Mouse (Mus musculus) limb, embryonic 15.5 days (tissue): ENCODE measurements around the gene Sprn. TPM values are rescaled to one million over a fixed set of nuclear protein-coding genes. Genes with fewer than 3 reads are reported as not detected.

Experiments used
- ATAC-seq: fragments of 200-750 bp; cut with Nextera tagmentation; 2 replicates; pipeline ENCODE4 v1.8.0; 2017; ENCODE audit warnings: low read depth, moderate TSS enrichment; ENCODE audit not compliant: insufficient number of reproducible peaks, low FRiP score, low TSS enrichment
- H3K27ac ChIP-seq: fragments of 300-500 bp; sonication (generic); 2 replicates; pipeline ENCODE4 v1.5.1; 2015; ENCODE audit warnings: moderate library complexity, mild to moderate bottlenecking, inconsistent platforms
- H3K27me3 ChIP-seq: fragments of 300-500 bp; sonication (generic); 2 replicates; pipeline ENCODE4 v1.6.1; 2015; ENCODE audit warnings: inconsistent platforms
- H3K36me3 ChIP-seq: fragments of 300-500 bp; sonication (generic); 2 replicates; pipeline ENCODE4 v1.6.1; 2015; ENCODE audit warnings: inconsistent platforms
- H3K4me1 ChIP-seq: fragments of 300-500 bp; sonication (generic); 2 replicates; pipeline ENCODE4 v1.6.1; 2015; ENCODE audit warnings: inconsistent platforms
- H3K4me2 ChIP-seq: fragments of 300-500 bp; sonication (generic); 2 replicates; pipeline ENCODE4 v1.6.1; 2015; ENCODE audit warnings: mild to moderate bottlenecking, inconsistent platforms
- H3K4me3 ChIP-seq: fragments of 300-500 bp; sonication (generic); 2 replicates; pipeline ENCODE4 v1.5.1; 2015; ENCODE audit warnings: mild to moderate bottlenecking, inconsistent platforms
- H3K9ac ChIP-seq: fragments of 300-500 bp; sonication (generic); 2 replicates; pipeline ENCODE4 v1.6.1; 2015; ENCODE audit warnings: inconsistent platforms
- H3K9me3 ChIP-seq: fragments of 300-500 bp; sonication (generic); 2 replicates; pipeline ENCODE4 v1.6.1; 2016; ENCODE audit warnings: inconsistent platforms
- WGBS: fragments of 180-500 bp; shearing (Covaris S2); methylation state at CpG from one replicate; pipeline ENCODE4 v1.1.7; 2015; 5-methylcytosine and 5-hydroxymethylcytosine counted together
- polyA plus RNA-seq: library from polyadenylated mRNA; unstranded; fragments of >200 nt; fragmentation: Nextera tagmentation; extraction: Ambion mirVana; gene quantifications from 2 replicates; pipeline ENCODE4 v1.2.1, GENCODE M21; 2015

Sprn gene
- polyA plus RNA-seq, 1 experiment from 2014 or later: 0.27 TPM

DNA sequence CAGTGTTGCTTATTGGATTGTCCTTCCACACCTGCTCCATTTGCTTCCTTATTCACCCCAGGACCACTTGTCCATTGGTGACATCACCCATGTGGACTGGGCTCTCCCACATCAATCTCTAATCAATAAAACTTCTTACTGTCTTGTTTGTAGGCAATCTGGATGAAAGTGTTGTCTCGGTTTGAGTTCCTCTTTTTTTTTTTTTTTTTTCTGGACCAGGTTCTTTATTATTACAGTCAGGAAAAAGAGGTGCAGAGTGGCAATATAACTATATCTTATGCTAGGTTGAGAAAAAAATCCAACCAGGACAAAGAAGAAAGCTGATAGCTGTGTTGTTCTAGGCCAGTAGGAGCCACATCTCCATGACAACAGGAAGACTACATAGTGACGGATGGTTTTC lies 26.0 kb upstream of the Sprn start:
- Histone ChIP-seq H3K9me3 (no peaks in the 10 kb centered on the region), H3K9ac (no peak overlapping the region), H3K36me3 (no peaks in the 10 kb centered on the region), H3K4me1 (no peaks in the 10 kb centered on the region), H3K27ac (no peak overlapping the region), H3K4me3 (no peak overlapping the region), H3K4me2 (no peak overlapping the region), H3K27me3 (no peaks in the 10 kb centered on the region)
- WGBS: 85% methylated on average over 2 of the region's 2 CpGs
- no peak for ATAC-seq

DNA sequence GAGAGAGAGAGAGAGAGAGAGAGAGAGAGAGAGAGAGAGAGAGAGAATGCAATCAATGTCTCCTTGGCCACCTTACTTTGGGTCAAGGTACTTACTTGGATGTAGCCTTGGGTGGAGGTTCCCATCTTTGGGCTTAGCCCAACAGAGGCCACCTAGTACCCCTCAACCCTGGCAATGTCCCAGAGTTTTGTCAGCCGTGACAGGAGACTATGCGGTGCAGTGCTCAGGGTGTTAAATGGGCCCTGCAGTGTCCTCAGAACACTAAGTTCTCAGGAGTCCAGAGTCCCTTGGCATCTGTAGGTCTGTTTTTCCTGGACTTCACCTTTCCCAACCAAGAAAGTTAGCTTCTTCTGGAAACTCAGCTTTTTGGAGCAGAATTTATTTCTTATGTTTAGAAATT lies 24.5 kb upstream of the Sprn start:
- Histone ChIP-seq H3K27ac (no peak overlapping the region), H3K4me1 (no peaks in the 10 kb centered on the region), H3K9me3 (no peaks in the 10 kb centered on the region), H3K9ac (no peak overlapping the region), H3K36me3 (no peaks in the 10 kb centered on the region), H3K4me2 (no peak overlapping the region), H3K4me3 (no peak overlapping the region), H3K27me3 (no peaks in the 10 kb centered on the region)
- ATAC-seq: no peak
- 83% methylated on average over 2 of the region's 2 CpGs for WGBS

DNA sequence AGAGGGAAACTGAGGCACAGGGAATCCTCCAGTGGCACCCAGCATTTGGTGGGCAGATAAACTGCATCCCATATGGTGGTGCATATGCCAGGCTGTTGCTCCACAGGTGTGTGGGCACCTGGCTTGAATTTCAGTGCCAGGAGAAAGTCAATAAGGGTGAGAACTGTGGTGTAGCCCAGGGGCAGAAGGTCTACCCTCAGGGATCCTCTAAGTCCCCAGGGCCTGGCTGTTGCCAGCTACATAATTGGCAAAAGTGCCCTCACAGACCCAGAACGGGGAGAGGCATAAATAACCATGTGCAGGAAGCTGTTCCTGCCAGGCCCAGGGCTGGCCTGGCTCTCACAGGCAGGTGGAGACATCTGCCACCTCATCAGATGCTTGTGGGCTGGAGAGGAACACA lies 18.3 kb upstream of the Sprn start, which contains the start of gene Olfr523:
TSS of gene Olfr523 (plus strand) at position 282 of the 400 bp plus-strand sequence.
- no peak for ATAC-seq
- no peak within 1 kb of the TSS for H3K9ac ChIP-seq
- H3K27ac ChIP-seq: no peak within 1 kb of the TSS
- no peaks in the 10 kb centered on the region for H3K36me3 ChIP-seq
- H3K4me3 ChIP-seq: no peak within 1 kb of the TSS
- no peaks in the 10 kb centered on the region for H3K9me3 ChIP-seq
- WGBS: 19% methylated on average over 1 of the region's 1 CpGs
- H3K27me3 ChIP-seq: no peaks in the 10 kb centered on the region
- H3K4me1 ChIP-seq: no peaks in the 10 kb centered on the region
- no peak within 1 kb of the TSS for H3K4me2 ChIP-seq

DNA sequence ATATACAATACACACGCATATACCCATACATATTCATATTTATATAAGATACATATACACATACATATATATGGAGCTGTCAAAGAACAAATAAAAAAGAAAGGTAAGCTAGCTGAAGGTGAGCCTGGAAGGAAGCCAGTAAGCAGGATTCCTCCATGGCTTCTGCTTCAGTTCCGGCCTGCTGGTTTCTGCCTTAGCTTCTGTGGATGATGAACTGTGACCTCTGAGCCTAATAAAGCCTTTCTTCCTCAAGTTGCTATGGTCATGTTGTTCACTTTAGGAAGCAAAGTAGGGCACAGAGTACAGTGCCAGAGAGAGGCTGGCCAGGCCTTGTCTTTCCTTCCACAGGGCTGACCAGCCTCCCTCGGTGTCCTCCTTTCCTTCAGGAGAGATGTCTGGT lies 16.2 kb upstream of the Sprn start:
- WGBS: 89% methylated on average over 3 of the region's 3 CpGs
- Histone ChIP-seq H3K36me3 (no peaks in the 10 kb centered on the region), H3K27me3 (no peaks in the 10 kb centered on the region), H3K9me3 (no peaks in the 10 kb centered on the region), H3K4me2 (no peak overlapping the region), H3K4me1 (no peaks in the 10 kb centered on the region), H3K27ac (no peak overlapping the region), H3K9ac (no peak overlapping the region), H3K4me3 (no peak overlapping the region)
- ATAC-seq: no peak

DNA sequence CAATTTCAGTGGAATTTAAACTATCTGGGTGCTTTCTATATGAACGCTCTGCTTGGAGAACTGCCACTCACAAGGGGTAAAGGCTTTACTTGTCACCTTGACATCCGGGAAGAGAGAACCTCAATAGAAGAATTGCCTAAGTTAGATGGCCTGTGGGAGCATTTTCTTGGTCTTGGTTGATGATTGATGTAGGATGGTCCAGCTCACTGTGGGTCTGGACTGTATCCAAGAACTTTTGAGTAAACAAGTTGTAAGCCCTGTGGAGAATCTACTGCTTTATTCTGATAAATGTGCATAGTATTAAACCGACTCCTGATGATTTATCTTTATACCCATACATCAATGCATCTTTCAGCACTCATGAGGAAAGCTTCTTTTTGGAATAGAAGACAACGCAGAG lies 14.7 kb upstream of the Sprn start:
- no peak for ATAC-seq
- Histone ChIP-seq H3K4me3 (no peak overlapping the region), H3K4me2 (no peak overlapping the region), H3K9me3 (no peaks in the 10 kb centered on the region), H3K9ac (no peak overlapping the region), H3K27ac (no peak overlapping the region), H3K36me3 (no peaks in the 10 kb centered on the region), H3K27me3 (no peaks in the 10 kb centered on the region), H3K4me1 (no peaks in the 10 kb centered on the region)
- WGBS: 80% methylated on average over 4 of the region's 4 CpGs

DNA sequence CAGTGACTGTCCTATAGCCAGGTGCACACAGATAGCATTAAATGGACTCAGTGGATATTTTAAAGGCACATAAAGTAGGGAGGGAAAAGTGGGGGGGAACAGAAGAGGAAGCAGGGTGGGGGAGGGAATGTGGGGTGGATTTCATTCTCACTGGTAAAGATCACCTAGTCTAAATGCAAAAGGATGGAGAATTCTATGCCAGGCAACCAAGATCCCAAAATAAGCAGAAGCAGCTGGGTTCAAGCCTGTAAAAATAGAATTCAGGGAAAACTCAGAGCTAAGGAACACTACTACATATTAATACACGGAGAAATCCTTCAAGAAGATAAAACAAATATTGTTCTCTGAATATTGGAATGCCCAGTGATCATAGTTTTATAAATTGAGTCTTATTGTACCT lies 13.3 kb upstream of the Sprn start:
- H3K4me2 ChIP-seq: no peak overlapping the region
- 74% methylated on average over 1 of the region's 1 CpGs for WGBS
- no peak overlapping the region for H3K9ac ChIP-seq
- H3K27me3 ChIP-seq: no peaks in the 10 kb centered on the region
- no peaks in the 10 kb centered on the region for H3K9me3 ChIP-seq
- H3K27ac ChIP-seq: no peak overlapping the region
- H3K36me3 ChIP-seq: no peaks in the 10 kb centered on the region
- no peaks in the 10 kb centered on the region for H3K4me1 ChIP-seq
- ATAC-seq: no peak
- H3K4me3 ChIP-seq: no peak overlapping the region

DNA sequence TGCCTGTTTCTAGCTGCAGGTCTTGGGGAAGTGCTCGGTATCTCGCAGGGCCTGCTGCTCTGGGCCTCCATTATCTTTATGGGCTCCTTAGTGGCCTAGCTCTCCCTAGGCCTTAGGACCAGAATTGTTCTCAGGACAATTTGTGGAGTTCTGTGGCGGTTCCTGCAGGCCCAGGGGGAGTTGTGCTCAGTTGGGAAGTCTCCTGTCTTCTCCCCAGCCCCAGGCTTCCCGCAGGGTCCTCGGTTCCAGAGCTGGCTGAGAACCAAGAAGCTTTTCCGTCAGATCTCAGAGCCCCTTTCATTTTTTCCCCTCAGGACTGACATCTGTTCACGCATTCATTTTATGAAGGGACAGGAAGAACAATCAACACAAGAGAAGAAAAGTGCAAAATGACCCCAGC lies 10.0 kb upstream of the Sprn start, which contains the start of gene Olfr522:
TSS of gene Olfr522 (minus strand) at position 101 of the 400 bp plus-strand sequence.
- no peak within 1 kb of the TSS for H3K27ac ChIP-seq
- H3K36me3 ChIP-seq: no peaks in the 10 kb centered on the region
- H3K4me3 ChIP-seq: no peak within 1 kb of the TSS
- H3K4me2 ChIP-seq: no peak within 1 kb of the TSS
- ATAC-seq: no peak
- no peaks in the 10 kb centered on the region for H3K27me3 ChIP-seq
- WGBS: 61% methylated on average over 7 of the region's 7 CpGs
- H3K9me3 ChIP-seq: no peaks in the 10 kb centered on the region
- no peak within 1 kb of the TSS for H3K9ac ChIP-seq
- H3K4me1 ChIP-seq: no peaks in the 10 kb centered on the region

DNA sequence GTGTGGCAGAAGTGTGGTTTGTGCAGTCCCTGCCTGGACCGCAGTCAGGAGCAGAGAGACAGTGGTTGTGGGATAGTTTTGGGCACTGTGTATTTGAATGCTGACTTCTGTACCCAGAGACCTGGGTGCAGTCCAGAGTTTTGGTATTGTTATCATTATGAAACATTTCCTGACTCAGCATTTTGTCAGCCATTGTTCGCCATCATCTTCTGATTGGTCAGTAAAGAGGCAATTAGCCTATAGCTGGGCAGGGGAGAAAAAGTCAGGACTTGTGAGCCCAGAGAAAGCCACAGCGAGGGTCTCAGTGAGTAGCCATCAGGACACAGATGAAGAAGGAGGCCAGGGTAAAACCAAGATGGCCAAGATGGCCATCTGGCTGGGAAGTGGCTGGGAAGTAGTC lies 5.7 kb upstream of the Sprn start:
- WGBS: 77% methylated on average over 3 of the region's 3 CpGs
- no peak overlapping the region for H3K27ac ChIP-seq
- H3K9me3 ChIP-seq: no peaks in the 10 kb centered on the region
- H3K4me2 ChIP-seq: no peak overlapping the region
- no peaks in the 10 kb centered on the region for H3K36me3 ChIP-seq
- H3K4me1 ChIP-seq: no peaks in the 10 kb centered on the region
- H3K4me3 ChIP-seq: no peak overlapping the region
- no peak overlapping the region for H3K9ac ChIP-seq
- ATAC-seq: no peak
- H3K27me3 ChIP-seq: peaks cover 15% of the 10 kb centered on the region; the same call in 1 of the 2 replicates

DNA sequence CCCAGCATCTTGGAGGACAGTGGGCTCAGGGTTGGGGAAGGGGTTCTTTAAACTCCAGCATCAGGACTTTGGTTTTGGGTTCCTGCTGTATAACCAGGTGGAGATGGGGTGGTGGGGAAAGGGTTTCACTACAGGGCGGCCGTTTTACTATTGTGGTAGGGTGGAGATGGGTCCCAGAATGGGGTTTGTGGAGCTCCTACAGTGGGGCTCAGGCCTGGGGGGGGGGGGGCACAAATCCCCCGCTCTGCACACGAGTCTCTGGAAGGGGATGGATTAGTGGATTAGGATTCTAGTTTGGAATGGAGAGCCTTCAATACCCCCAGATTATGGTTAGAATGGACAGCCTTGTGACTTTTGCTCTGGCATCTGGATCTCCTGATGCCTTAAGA lies 854 bp downstream of the Sprn start:
- Histone ChIP-seq H3K36me3 (peaks cover 8% of the 10 kb centered on the region; the same call in 1 of the 2 replicates), H3K9me3 (no peaks in the 10 kb centered on the region), H3K27me3 (peaks cover 53% of the 10 kb centered on the region), H3K9ac (no peak overlapping the region), H3K4me2 (peak overlapping the region; percentile 47; the same call in 1 of the 2 replicates), H3K27ac (no peak overlapping the region), H3K4me1 (peaks cover 11% of the 10 kb centered on the region), H3K4me3 (no peak overlapping the region)
- no peak for ATAC-seq
- 18% methylated on average over 3 of the region's 4 CpGs for WGBS

DNA sequence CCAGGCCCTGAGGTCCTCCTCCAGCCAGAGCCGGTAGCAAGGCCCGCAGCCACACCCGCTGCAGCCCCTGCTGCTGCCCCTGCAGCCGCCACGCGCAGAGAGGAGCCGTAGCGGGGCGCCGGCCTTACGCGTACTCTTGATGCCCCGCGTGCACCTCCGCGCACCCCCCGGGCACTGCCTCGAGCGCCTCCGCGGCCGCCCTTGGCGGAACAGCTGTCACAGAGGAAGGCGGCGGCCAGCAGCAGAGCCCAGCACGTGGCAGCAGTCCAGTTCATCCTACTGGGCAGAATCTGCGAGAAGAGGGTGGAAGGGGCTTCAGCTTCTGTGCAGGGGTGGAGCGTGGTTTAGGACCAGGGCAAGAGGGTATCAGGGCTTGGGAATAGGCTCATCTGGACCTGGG lies 1.3 kb downstream of the Sprn start:
- ATAC-seq: no peak
- Histone ChIP-seq H3K9me3 (no peaks in the 10 kb centered on the region), H3K27ac (no peak overlapping the region), H3K27me3 (peaks cover 51% of the 10 kb centered on the region), H3K9ac (no peak overlapping the region), H3K4me2 (peak overlapping the region; percentile 47), H3K36me3 (peaks cover 8% of the 10 kb centered on the region; the same call in 1 of the 2 replicates), H3K4me3 (peak overlapping the region; percentile 22), H3K4me1 (peaks cover 11% of the 10 kb centered on the region)
- 4% methylated on average over 28 of the region's 28 CpGs for WGBS

DNA sequence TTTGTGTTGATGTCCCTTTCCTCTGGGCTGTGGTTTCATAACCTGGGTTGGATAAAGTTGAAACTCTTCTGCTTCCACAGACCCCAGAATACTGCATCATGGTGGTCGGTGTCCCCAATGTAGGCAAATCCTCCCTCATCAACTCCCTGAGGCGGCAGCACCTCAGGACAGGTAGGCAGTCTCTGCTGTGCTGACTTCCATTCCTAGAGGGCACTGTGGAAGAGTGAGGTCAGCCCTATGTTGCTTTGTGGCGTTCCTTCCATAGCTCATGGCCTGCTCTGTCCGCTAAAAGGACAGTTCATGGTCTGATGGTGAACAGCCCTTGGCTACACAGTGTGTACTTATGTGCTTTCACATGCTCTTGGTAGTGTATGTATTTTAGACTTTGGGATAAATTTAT lies 10.1 kb downstream of the Sprn start:
- no peaks in the 10 kb centered on the region for H3K27me3 ChIP-seq
- H3K36me3 ChIP-seq: peaks cover 16% of the 10 kb centered on the region
- H3K4me2 ChIP-seq: no peak overlapping the region
- no peak for ATAC-seq
- H3K4me1 ChIP-seq: no peaks in the 10 kb centered on the region
- H3K4me3 ChIP-seq: no peak overlapping the region
- no peak overlapping the region for H3K9ac ChIP-seq
- WGBS: 87% methylated on average over 4 of the region's 4 CpGs
- H3K27ac ChIP-seq: no peak overlapping the region
- H3K9me3 ChIP-seq: no peaks in the 10 kb centered on the region

DNA sequence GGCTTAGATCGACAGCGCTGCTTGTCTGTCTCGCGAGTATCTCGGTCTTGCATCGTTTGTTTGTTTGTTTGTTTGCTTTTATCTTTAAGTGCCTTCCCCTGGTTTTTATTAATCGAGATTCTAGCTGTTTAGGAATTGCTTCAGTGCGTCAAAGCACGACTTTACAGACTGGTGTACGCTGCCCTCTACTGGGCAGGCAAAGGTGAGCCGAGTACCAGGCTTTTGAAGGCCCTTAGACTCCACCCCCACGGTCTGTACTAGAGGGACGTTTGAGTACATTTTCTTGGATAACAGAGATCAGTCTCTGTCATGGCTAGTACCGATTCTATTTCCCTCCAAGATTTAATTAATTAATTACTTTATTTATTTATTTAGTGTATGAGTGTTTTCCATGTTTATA lies 13.3 kb downstream of the Sprn start:
- Histone ChIP-seq H3K4me3 (no peak overlapping the region), H3K4me2 (no peak overlapping the region), H3K27me3 (no peaks in the 10 kb centered on the region), H3K9me3 (no peaks in the 10 kb centered on the region), H3K4me1 (peaks cover 6% of the 10 kb centered on the region), H3K27ac (no peak overlapping the region), H3K9ac (no peak overlapping the region), H3K36me3 (peaks cover 8% of the 10 kb centered on the region)
- no peak for ATAC-seq
- WGBS: 5% methylated on average over 14 of the region's 14 CpGs

DNA sequence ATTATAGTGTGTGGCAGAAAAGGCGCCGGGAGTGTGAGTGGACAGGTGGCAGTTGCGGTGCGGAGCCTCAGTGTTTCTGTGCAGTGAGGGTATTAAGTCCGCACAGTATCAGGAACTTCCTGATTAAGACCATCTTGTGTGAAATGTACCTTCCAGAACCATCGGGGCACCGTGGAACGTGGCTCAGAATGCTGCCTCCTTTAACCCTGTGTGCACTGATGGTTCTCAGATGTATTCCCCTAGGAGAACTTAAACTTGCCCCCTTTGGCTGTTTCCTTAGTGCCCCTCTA lies 16.7 kb downstream of the Sprn start:
- Histone ChIP-seq H3K27ac (peak overlapping the region; percentile 83), H3K4me1 (peaks cover 6% of the 10 kb centered on the region), H3K27me3 (no peaks in the 10 kb centered on the region), H3K9me3 (no peaks in the 10 kb centered on the region), H3K4me2 (peak overlapping the region; percentile 90), H3K4me3 (peak overlapping the region; percentile 93), H3K9ac (peak overlapping the region; percentile 95), H3K36me3 (peaks cover 17% of the 10 kb centered on the region)
- ATAC-seq: no peak
- WGBS: 0% methylated on average over 8 of the region's 8 CpGs
